Mouse (Mus musculus) retina, postnatal 7 days (tissue): ENCODE results near the gene Nubp1.
A peak's percentile ranks its signal among the peaks of the same experiment; 100 is the strongest.

Experiments
- DNase-seq: peaks from one replicate; pipeline ENCODE4 v3.0.0-alpha.2; 2012; ENCODE audit warnings: low read depth, low spot score

Gene Nubp1

GRCm38 (mm10) chr16:10416866-10417265 is 5.1 kb downstream of the Nubp1 start:
- no peak for DNase-seq

- DNase-seq = no peak
Observed at GRCm38 (mm10) chr16:10417723-10418259, 6.0 kb downstream of the Nubp1 start.

- DNase-seq = no peak
Observed at GRCm38 (mm10) chr16:10420447-10421054, 8.8 kb downstream of the Nubp1 start.

GRCm38 (mm10) chr16:10431911-10432310 is 20.2 kb downstream of the Nubp1 start:
- no peak for DNase-seq

GRCm38 (mm10) chr16:10432387-10432786 is 20.6 kb downstream of the Nubp1 start:
- no peak for DNase-seq

GRCm38 (mm10) chr16:10433344-10433743 is 21.6 kb downstream of the Nubp1 start:
- DNase-seq = no peak

- DNase-seq = no peak
Observed at GRCm38 (mm10) chr16:10436166-10436565, 24.4 kb downstream of the Nubp1 start.

- no peak for DNase-seq
Observed at GRCm38 (mm10) chr16:10438055-10438454, 26.3 kb downstream of the Nubp1 start.

- DNase-seq = no peak
Observed at GRCm38 (mm10) chr16:10441328-10441727, 29.6 kb downstream of the Nubp1 start.

GRCm38 (mm10) chr16:10441761-10442160 is 30.0 kb downstream of the Nubp1 start:
- no peak for DNase-seq

- no peak for DNase-seq
Observed at GRCm38 (mm10) chr16:10443723-10444122, 32.0 kb downstream of the Nubp1 start.

GRCm38 (mm10) chr16:10446573-10447263 is 35.0 kb downstream of the Nubp1 start:
- DNase-seq = no peak

GRCm38 (mm10) chr16:10447264-10447594 is 35.5 kb downstream of the Nubp1 start, which contains the start of gene Tvp23a:
Gene Tvp23a (minus strand): TSS chr16:10447362.
- DNase-seq = peak; percentile 60

GRCm38 (mm10) chr16:10447781-10448180 is 36.0 kb downstream of the Nubp1 start:
- DNase-seq = no peak

GRCm38 (mm10) chr16:10448931-10449330 is 37.2 kb downstream of the Nubp1 start:
- DNase-seq = no peak

- no peak for DNase-seq
Observed at GRCm38 (mm10) chr16:10451906-10452305, 40.2 kb downstream of the Nubp1 start.

GRCm38 (mm10) chr16:10452445-10452896 is 40.7 kb downstream of the Nubp1 start:
- no peak for DNase-seq

GRCm38 (mm10) chr16:10453872-10454582 is 42.3 kb downstream of the Nubp1 start:
- no peak for DNase-seq

GRCm38 (mm10) chr16:10454583-10454974 is 42.8 kb downstream of the Nubp1 start:
- no peak for DNase-seq

GRCm38 (mm10) chr16:10460188-10460587 is 48.4 kb downstream of the Nubp1 start:
- no peak for DNase-seq

GRCm38 (mm10) chr16:10461178-10461577 is 49.4 kb downstream of the Nubp1 start:
- no peak for DNase-seq

GRCm38 (mm10) chr16:10465011-10465681 is 53.4 kb downstream of the Nubp1 start:
- DNase-seq = no peak
